Mouse (Mus musculus) limb, embryonic 13.5 days (tissue): ENCODE results near the gene Lrrc46. TPM values are rescaled to one million over a fixed set of nuclear protein-coding genes. Genes with fewer than 3 reads are reported as not detected.
A peak's percentile ranks its signal among the peaks of the same experiment; 100 is the strongest.

ENCODE experiments used
- ATAC-seq: fragments of 200-750 bp; cut with Nextera tagmentation; 2 replicates; pipeline ENCODE4 v1.8.0; 2017; ENCODE audit warnings: low read depth, moderate number of reproducible peaks, moderate TSS enrichment; ENCODE audit not compliant: low FRiP score
- H3K27ac ChIP-seq: fragments of 300-500 bp; sonication (generic); 2 replicates; pipeline ENCODE4 v1.5.1; 2015; ENCODE audit warnings: inconsistent platforms, mild to moderate bottlenecking, moderate library complexity
- H3K27me3 ChIP-seq: fragments of 300-500 bp; sonication (generic); 2 replicates; pipeline ENCODE4 v1.6.1; 2015; ENCODE audit warnings: mild to moderate bottlenecking, inconsistent platforms
- H3K36me3 ChIP-seq: fragments of 300-500 bp; sonication (generic); 2 replicates; pipeline ENCODE4 v1.6.1; 2015; ENCODE audit warnings: inconsistent platforms, mild to moderate bottlenecking, moderate library complexity
- H3K4me1 ChIP-seq: fragments of 300-500 bp; sonication (generic); 2 replicates; pipeline ENCODE4 v1.6.1; 2015; ENCODE audit warnings: inconsistent platforms
- H3K4me2 ChIP-seq: fragments of 300-500 bp; sonication (generic); replicated peaks from 2 replicates; pipeline ENCODE4 v1.6.1; 2015; ENCODE audit warnings: inconsistent platforms, mild to moderate bottlenecking, moderate library complexity
- H3K4me3 ChIP-seq: fragments of 300-500 bp; sonication (generic); 2 replicates; pipeline ENCODE4 v1.5.1; 2015; ENCODE audit warnings: moderate library complexity, mild to moderate bottlenecking, inconsistent platforms
- H3K9ac ChIP-seq: fragments of 300-500 bp; sonication (generic); 2 replicates; pipeline ENCODE4 v1.6.1; 2015; ENCODE audit warnings: mild to moderate bottlenecking, inconsistent platforms
- H3K9me3 ChIP-seq: fragments of 300-500 bp; sonication (generic); 2 replicates; pipeline ENCODE4 v1.6.1; 2016; ENCODE audit warnings: inconsistent platforms
- WGBS: fragments of 180-500 bp; shearing (Covaris S2); methylation state at CpG from one replicate; pipeline ENCODE4 v1.1.7; 2015; 5-methylcytosine and 5-hydroxymethylcytosine counted together
- microRNA-seq: library from miRNA; unstranded; fragments of <30 nt; microRNA quantifications from one replicate; pipeline ENCODE4, GENCODE M21; 2016
- polyA plus RNA-seq: library from polyadenylated mRNA; unstranded; fragments of >200 nt; fragmentation: Nextera tagmentation; extraction: Ambion mirVana; gene quantifications from 2 replicates; pipeline ENCODE4 v1.2.1, GENCODE M21; 2015

Gene Lrrc46
- polyA plus RNA-seq, 1 experiment from 2014 or later = 0.92 TPM

GRCm38 (mm10) chr11:96996773-96997379 lies 44.3 kb downstream of the Lrrc46 start:
- Histone ChIP-seq H3K4me1 (peaks cover 21% of the 10 kb centered on the region), H3K4me2 (peak overlapping the region; percentile 68), H3K36me3 (no peaks in the 10 kb centered on the region), H3K27ac (no peak overlapping the region), H3K9ac (peak overlapping the region; percentile 73), H3K9me3 (no peaks in the 10 kb centered on the region), H3K27me3 (peaks cover 73% of the 10 kb centered on the region), H3K4me3 (peak overlapping the region; percentile 40)
- ATAC-seq = no peak
- WGBS = 15% methylated on average over 17 of the region's 17 CpGs

DNA sequence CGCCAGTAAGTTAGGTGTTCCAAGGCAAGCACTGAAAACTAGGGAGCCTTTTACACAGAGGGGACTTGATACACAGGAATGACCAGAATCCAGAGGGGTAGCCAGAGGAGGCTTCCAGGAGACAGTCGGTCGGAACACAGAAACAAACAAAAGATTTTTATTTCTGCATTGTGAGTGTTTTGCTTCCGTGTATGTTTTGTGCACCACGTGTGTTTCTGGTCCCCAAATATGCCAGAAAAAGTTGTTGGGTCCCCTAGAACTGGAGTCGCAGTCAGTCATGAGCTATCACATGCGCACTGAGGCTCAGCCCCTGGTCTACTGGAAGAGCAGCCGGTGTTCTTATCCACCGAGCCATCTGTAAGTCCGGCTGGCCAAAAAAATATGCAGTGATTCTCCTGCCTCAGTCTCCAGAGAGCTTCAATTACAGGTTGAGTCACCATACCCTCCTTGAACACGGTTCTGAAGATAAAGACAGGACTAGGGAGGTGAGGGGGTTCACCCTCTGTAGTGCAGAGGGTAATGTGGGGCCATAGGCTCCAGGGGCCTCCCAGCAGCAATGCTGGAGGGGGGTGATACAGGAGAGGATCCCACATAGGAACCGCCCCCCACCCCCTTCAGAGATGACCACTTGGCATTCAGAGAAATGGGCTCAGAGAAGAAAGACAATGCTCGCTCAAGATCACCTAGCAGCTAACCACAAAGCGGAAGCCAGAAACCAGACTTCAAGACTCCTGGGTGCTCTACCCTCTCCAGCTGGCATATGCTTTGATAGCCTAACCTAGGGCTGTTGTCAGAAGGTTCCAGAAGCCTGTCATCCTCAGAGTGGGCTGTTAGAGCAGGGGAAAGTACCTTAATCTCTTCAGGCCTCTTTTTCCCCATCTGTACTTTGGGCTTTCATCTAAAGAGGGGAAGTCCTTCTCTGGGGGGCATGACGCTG lies 45.1 kb downstream of the Lrrc46 start:
- peaks cover 68% of the 10 kb centered on the region for H3K27me3 ChIP-seq
- no peaks in the 10 kb centered on the region for H3K36me3 ChIP-seq
- 79% methylated on average over 15 of the region's 15 CpGs for WGBS

DNA sequence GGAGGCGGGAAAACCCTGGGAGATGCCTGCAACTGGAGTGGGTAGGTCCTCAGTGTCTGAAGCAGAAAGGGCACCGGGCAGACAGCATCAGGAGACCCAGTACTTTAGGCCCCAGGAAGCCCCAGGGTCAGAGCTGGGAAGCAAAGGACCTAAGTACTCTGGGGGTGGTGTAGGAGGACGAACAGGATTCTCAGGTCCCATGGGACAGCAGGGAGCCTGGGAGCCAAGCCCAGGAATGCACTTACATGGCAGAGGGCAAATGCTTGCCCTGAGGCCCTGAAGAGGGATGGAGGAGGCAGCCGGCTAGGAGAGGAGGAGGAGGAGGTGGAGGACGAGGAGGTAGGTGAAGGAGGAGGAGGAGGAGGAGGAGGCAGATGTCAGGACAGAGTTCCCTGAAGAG lies 46.2 kb downstream of the Lrrc46 start:
- Histone ChIP-seq H3K27me3 (peaks cover 62% of the 10 kb centered on the region), H3K36me3 (no peaks in the 10 kb centered on the region), H3K9me3 (no peaks in the 10 kb centered on the region), H3K27ac (no peak overlapping the region), H3K4me3 (no peak overlapping the region), H3K4me1 (peaks cover 21% of the 10 kb centered on the region), H3K4me2 (no peak overlapping the region), H3K9ac (no peak overlapping the region)
- no peak for ATAC-seq
- 14% methylated on average over 5 of the region's 5 CpGs for WGBS

More for the DNA sequence above, 45.1 kb downstream of the Lrrc46 start:
- no peak for ATAC-seq
- Histone ChIP-seq H3K4me1 (peaks cover 21% of the 10 kb centered on the region), H3K27ac (no peak overlapping the region), H3K9me3 (no peaks in the 10 kb centered on the region), H3K4me3 (no peak overlapping the region), H3K9ac (no peak overlapping the region), H3K4me2 (no peak overlapping the region)

DNA sequence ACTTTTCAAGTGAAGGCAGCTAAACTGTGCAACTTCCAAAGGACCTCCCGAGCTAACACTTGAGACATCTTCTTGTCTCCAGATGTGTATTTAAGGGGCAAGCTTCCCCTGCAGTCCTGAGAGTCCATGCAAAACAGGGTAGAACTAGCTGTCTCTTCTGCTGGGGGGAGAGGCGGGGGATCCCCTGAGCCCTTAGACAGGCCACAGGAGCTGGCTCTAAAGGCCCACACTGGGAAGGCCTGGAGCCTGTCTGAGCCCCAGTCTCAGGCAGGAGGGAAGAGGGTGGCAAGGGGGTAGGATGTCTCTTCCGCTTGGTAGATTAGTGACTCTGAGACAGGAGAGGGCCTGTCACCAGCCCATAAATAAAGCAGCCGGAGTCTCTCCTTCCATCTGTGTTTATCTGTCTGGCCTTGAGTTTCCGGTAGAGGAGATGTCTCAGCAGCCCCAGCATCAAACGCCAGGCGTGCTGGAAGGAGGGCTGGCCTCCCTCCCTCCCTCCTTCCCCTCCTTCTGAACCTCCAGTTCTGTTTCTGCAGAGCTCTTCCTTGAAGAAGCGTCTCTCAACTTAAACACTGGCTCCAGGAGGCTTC lies 48.4 kb downstream of the Lrrc46 start:
- Histone ChIP-seq H3K4me2 (no peak overlapping the region), H3K9me3 (no peaks in the 10 kb centered on the region), H3K4me3 (no peak overlapping the region), H3K9ac (0 out of 2 replicates have a peak overlapping the region, but pooled peaks have one; percentile 4), H3K36me3 (no peaks in the 10 kb centered on the region), H3K4me1 (peaks cover 24% of the 10 kb centered on the region), H3K27me3 (peaks cover 54% of the 10 kb centered on the region), H3K27ac (no peak overlapping the region)
- no peak for ATAC-seq
- 23% methylated on average over 8 of the region's 8 CpGs for WGBS

GRCm38 (mm10) chr11:96991501-96991900 lies 49.7 kb downstream of the Lrrc46 start:
- Histone ChIP-seq H3K27ac (no peak overlapping the region), H3K9ac (no peak overlapping the region), H3K9me3 (no peaks in the 10 kb centered on the region), H3K27me3 (peaks cover 46% of the 10 kb centered on the region), H3K36me3 (no peaks in the 10 kb centered on the region), H3K4me2 (no peak overlapping the region), H3K4me1 (peaks cover 28% of the 10 kb centered on the region), H3K4me3 (no peak overlapping the region)
- WGBS = 71% methylated on average over 5 of the region's 5 CpGs
- ATAC-seq = no peak

DNA sequence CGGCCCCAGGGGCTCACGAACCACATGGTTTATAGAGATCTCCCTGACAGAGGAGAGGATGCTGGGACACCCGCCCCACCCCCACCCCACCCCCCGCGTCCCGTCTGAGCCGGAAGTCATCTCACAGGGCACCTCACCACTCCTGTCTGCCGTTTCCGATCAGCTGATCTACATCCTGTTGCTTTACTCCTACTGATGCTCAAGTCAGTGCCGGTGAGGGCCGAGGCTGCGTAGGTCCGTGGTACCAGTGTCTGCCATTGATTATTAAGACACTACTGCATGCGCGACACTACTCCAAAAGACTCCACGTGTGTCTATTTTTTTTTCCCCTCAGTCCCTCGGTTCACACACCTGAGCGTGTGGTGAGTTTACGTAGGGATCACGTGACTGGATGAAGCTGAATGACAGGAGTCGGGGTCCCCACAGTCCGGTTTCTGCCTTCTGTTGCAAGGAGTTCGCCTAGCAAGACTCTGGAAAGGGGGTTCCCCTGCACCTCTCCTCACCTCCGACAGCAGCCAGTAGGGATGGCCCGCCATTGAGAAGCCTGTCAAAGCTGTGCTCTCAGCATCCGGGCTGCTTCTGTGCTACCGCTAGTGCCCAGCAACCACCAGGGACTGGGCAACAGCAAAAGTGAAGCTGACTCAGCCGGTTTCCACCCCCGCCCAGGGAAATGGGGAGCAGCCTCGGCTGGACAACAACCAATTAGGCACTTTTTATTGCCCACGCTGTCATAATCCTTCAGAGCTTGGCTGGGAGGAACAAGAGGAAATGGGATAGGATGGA lies 53.1 kb downstream of the Lrrc46 start:
- Histone ChIP-seq H3K36me3 (no peaks in the 10 kb centered on the region), H3K4me2 (peak overlapping the region; percentile 66), H3K27me3 (peaks cover 40% of the 10 kb centered on the region), H3K9ac (0 out of 2 replicates have a peak overlapping the region, but pooled peaks have one; percentile 35), H3K4me3 (peak overlapping the region; percentile 33), H3K9me3 (no peaks in the 10 kb centered on the region), H3K4me1 (peaks cover 45% of the 10 kb centered on the region), H3K27ac (no peak overlapping the region)
- no peak for ATAC-seq
- WGBS = 4% methylated on average over 30 of the region's 31 CpGs

- Histone ChIP-seq H3K4me2 (peak overlapping the region; percentile 47), H3K4me1 (peaks cover 43% of the 10 kb centered on the region), H3K27me3 (peaks cover 29% of the 10 kb centered on the region), H3K4me3 (no peak overlapping the region), H3K9ac (peak overlapping the region; percentile 19; the same call in 1 of the 2 replicates), H3K36me3 (no peaks in the 10 kb centered on the region), H3K9me3 (no peaks in the 10 kb centered on the region), H3K27ac (no peak overlapping the region)
- 6% methylated on average over 3 of the region's 3 CpGs for WGBS
- ATAC-seq = peak; percentile 70
Measured at GRCm38 (mm10) chr11:96986463-96986862, 54.7 kb downstream of the Lrrc46 start.

GRCm38 (mm10) chr11:96984903-96985302 lies 56.3 kb downstream of the Lrrc46 start:
- Histone ChIP-seq H3K27me3 (peaks cover 33% of the 10 kb centered on the region), H3K27ac (no peak overlapping the region), H3K4me2 (no peak overlapping the region), H3K36me3 (no peaks in the 10 kb centered on the region), H3K4me1 (peaks cover 43% of the 10 kb centered on the region), H3K4me3 (no peak overlapping the region), H3K9me3 (no peaks in the 10 kb centered on the region), H3K9ac (no peak overlapping the region)
- ATAC-seq = no peak
- WGBS = 2% methylated on average over 4 of the region's 4 CpGs

Small RNAs within 50 kb of the gene (microRNA-seq; reads per million reads assigned to microRNA genes)
- 0.87 reads per million for gene Mir8103

Other genes starting within 250 kb of the Lrrc46 start
- gene Nfe2l1, start 211.4 kb downstream of the Lrrc46 start, polyA plus RNA-seq = 68.6 and 69.3 TPM in 2 replicates
- 140 and 149 TPM in 2 replicates for gene Copz2, start 191.5 kb downstream of the Lrrc46 start, polyA plus RNA-seq
- gene Cdk5rap3, start 124.9 kb downstream of the Lrrc46 start, polyA plus RNA-seq = 87.0 and 92.3 TPM in 2 replicates
- gene Prr15l, start 113.3 kb downstream of the Lrrc46 start, polyA plus RNA-seq = 0.60 and 0.97 TPM in 2 replicates
- 21.2 and 25.0 TPM in 2 replicates for gene Pnpo, start 97.4 kb downstream of the Lrrc46 start, polyA plus RNA-seq
- gene Sp2, start 58.4 kb downstream of the Lrrc46 start, polyA plus RNA-seq = 16.9 and 18.7 TPM in 2 replicates
- gene Sp6, start 28.0 kb downstream of the Lrrc46 start, polyA plus RNA-seq = 3.6 and 4.3 TPM in 2 replicates
- gene Scrn2, start 11.5 kb downstream of the Lrrc46 start, polyA plus RNA-seq = 27.2 and 27.7 TPM in 2 replicates
- 81.9 and 83.2 TPM in 2 replicates for gene Mrpl10, start 153 bp upstream of the Lrrc46 start, polyA plus RNA-seq
- gene Osbpl7, start 9.2 kb upstream of the Lrrc46 start, polyA plus RNA-seq = 8.9 and 10.1 TPM in 2 replicates
- gene Tbx21, start 73.9 kb upstream of the Lrrc46 start, polyA plus RNA-seq = 0.09 TPM in 1 of 2 replicates, not detected in the other
- gene Tbkbp1, start 110.1 kb upstream of the Lrrc46 start, polyA plus RNA-seq = 8.2 and 8.4 TPM in 2 replicates
- 57.3 and 59.2 TPM in 2 replicates for gene Kpnb1, start 146.5 kb upstream of the Lrrc46 start, polyA plus RNA-seq
- gene Npepps, start 239.2 kb upstream of the Lrrc46 start, polyA plus RNA-seq = 90.8 and 96.0 TPM in 2 replicates